Mouse (Mus musculus) heart, postnatal 0 days (tissue): ENCODE data around the gene Akt1. TPM values are rescaled to one million over a fixed set of nuclear protein-coding genes. Genes with fewer than 3 reads are reported as not detected.

ENCODE experiments used
- ATAC-seq: fragments of 200-750 bp; cut with Nextera tagmentation; 2 replicates; pipeline ENCODE4 v1.8.0; 2017; ENCODE audit warnings: low read depth, moderate number of reproducible peaks, moderate library complexity; ENCODE audit not compliant: insufficient read depth
- DNase-seq: peaks from one replicate; pipeline ENCODE4 v3.0.0-alpha.2; 2016; ENCODE audit warnings: low spot score
- H3K27ac ChIP-seq: fragments of 300-500 bp; sonication (generic); 2 replicates; pipeline ENCODE4 v1.5.1; 2014; ENCODE audit warnings: low read depth, mild to moderate bottlenecking
- H3K27me3 ChIP-seq: fragments of 300-500 bp; sonication (generic); 2 replicates; pipeline ENCODE4 v1.6.1; 2014; ENCODE audit warnings: low read length, mixed read lengths; ENCODE audit not compliant: control insufficient read depth, insufficient read depth
- H3K36me3 ChIP-seq: fragments of 300-500 bp; sonication (generic); replicated peaks from 2 replicates; pipeline ENCODE4 v1.6.1; 2014; ENCODE audit warnings: low read length, mixed read lengths; ENCODE audit not compliant: control insufficient read depth, insufficient read depth
- H3K4me1 ChIP-seq: fragments of 300-500 bp; sonication (generic); 2 replicates; pipeline ENCODE4 v1.6.1; 2014; ENCODE audit warnings: antibody characterized with exemption; ENCODE audit not compliant: control insufficient read depth, insufficient read depth
- H3K4me2 ChIP-seq: fragments of 300-500 bp; sonication (generic); 2 replicates; pipeline ENCODE4 v1.6.1; 2014; ENCODE audit warnings: low read depth, mild to moderate bottlenecking, low read length, moderate library complexity
- H3K4me3 ChIP-seq: fragments of 300-500 bp; sonication (generic); 2 replicates; pipeline ENCODE4 v1.5.1; 2014; ENCODE audit warnings: low read depth, low read length
- H3K9ac ChIP-seq: fragments of 300-500 bp; sonication (generic); replicated peaks from 2 replicates; pipeline ENCODE4 v1.6.1; 2014; ENCODE audit warnings: low read depth, low read length, mixed read lengths
- H3K9me3 ChIP-seq: fragments of 300-500 bp; sonication (generic); replicated peaks from 2 replicates; pipeline ENCODE4 v1.6.1; 2016; ENCODE audit warnings: low read length; ENCODE audit not compliant: control insufficient read depth
- CTCF ChIP-seq: IDR thresholded peaks from 2 replicates; pipeline ENCODE4 v1.5.1; 2016; ENCODE audit warnings: antibody characterized with exemption, control low read depth, low read depth
- EP300 ChIP-seq: IDR thresholded peaks from 2 replicates; pipeline ENCODE4 v1.6.1; 2016; ENCODE audit warnings: antibody characterized with exemption, low read depth
- WGBS: fragments of 180-500 bp; shearing (Covaris S2); extraction: QIAGEN DNeasy Blood & Tissue Kit; methylation state at CpG from one replicate; pipeline ENCODE4 v1.1.7; 2014; 5-methylcytosine and 5-hydroxymethylcytosine counted together
- polyA plus RNA-seq: library from polyadenylated mRNA; unstranded; fragments of >200 nt; fragmentation: Nextera tagmentation; extraction: Ambion mirVana; gene quantifications from 2 replicates; pipeline ENCODE4 v1.2.1, GENCODE M21; 2015
- total RNA-seq: library from RNA; depleted of rRNA; stranded (reverse); fragments of >200 nt; gene quantifications from 2 replicates; pipeline ENCODE4 v1.2.3, GENCODE M21; 2014; ENCODE audit warnings: low replicate concordance

Akt1 gene
- total and polyA plus RNA-seq, 2 experiments from 2014 or later: 70.9 to 206 TPM

- 0 out of 2 replicates have a peak, but pooled peaks cover 9% of the 10 kb centered on the region for H3K27me3 ChIP-seq
- no peak for DNase-seq
- no peak for ATAC-seq
- no peak overlapping the region for H3K27ac ChIP-seq
- no peak overlapping the region for H3K4me3 ChIP-seq
- no peak overlapping the region for H3K9ac ChIP-seq
- H3K4me2 ChIP-seq: no peak overlapping the region
- H3K36me3 ChIP-seq: no peaks in the 10 kb centered on the region
- peaks cover 15% of the 10 kb centered on the region for H3K4me1 ChIP-seq
- TF ChIP-seq EP300 (no peak), CTCF (no peak)
- H3K9me3 ChIP-seq: no peaks in the 10 kb centered on the region
- 78% methylated on average over 3 of the region's 3 CpGs for WGBS
Observed at GRCm38 (mm10) chr12:112696806-112697425, 22.2 kb upstream of the Akt1 start.

GRCm38 (mm10) chr12:112694127-112694475 is 19.4 kb upstream of the Akt1 start:
- TF ChIP-seq EP300: no peak
- no peak for TF ChIP-seq CTCF
- WGBS: 76% methylated on average over 10 of the region's 10 CpGs

GRCm38 (mm10) chr12:112693185-112694126 is 18.8 kb upstream of the Akt1 start:
- Histone ChIP-seq H3K4me2 (peak overlapping the region; percentile 92), H3K9me3 (no peaks in the 10 kb centered on the region), H3K36me3 (no peaks in the 10 kb centered on the region), H3K27me3 (no peaks in the 10 kb centered on the region), H3K4me3 (peak overlapping the region; percentile 76), H3K4me1 (peaks cover 15% of the 10 kb centered on the region), H3K9ac (peak overlapping the region; percentile 91), H3K27ac (peak overlapping the region; percentile 90)
- ATAC-seq (peak; percentile 98), DNase-seq (peak; percentile 94)
- 2% methylated on average over 53 of the region's 54 CpGs for WGBS
- TF ChIP-seq EP300 (no peak; the same call in 1 of the 2 replicates), CTCF (no peak)

More at GRCm38 (mm10) chr12:112694127-112694475, 19.4 kb upstream of the Akt1 start:
- H3K27ac ChIP-seq: peak overlapping the region; percentile 90
- peak overlapping the region; percentile 91 for H3K9ac ChIP-seq
- no peak for DNase-seq
- H3K4me2 ChIP-seq: peak overlapping the region; percentile 92
- peaks cover 15% of the 10 kb centered on the region for H3K4me1 ChIP-seq
- H3K27me3 ChIP-seq: no peaks in the 10 kb centered on the region
- no peak for ATAC-seq
- no peaks in the 10 kb centered on the region for H3K9me3 ChIP-seq
- H3K36me3 ChIP-seq: no peaks in the 10 kb centered on the region
- H3K4me3 ChIP-seq: peak overlapping the region; percentile 76; the same call in 1 of the 2 replicates

- no peaks in the 10 kb centered on the region for H3K36me3 ChIP-seq
- H3K27ac ChIP-seq: no peak overlapping the region
- ATAC-seq (no peak), DNase-seq (no peak)
- TF ChIP-seq EP300 (no peak), CTCF (no peak)
- 40% methylated on average over 15 of the region's 15 CpGs for WGBS
- no peak overlapping the region for H3K4me3 ChIP-seq
- no peaks in the 10 kb centered on the region for H3K9me3 ChIP-seq
- H3K4me2 ChIP-seq: no peak overlapping the region
- peaks cover 9% of the 10 kb centered on the region for H3K4me1 ChIP-seq
- no peak overlapping the region for H3K9ac ChIP-seq
- no peaks in the 10 kb centered on the region for H3K27me3 ChIP-seq
Observed at GRCm38 (mm10) chr12:112688458-112688857, 13.8 kb upstream of the Akt1 start.

- ATAC-seq (no peak), DNase-seq (no peak)
- Histone ChIP-seq H3K9ac (no peak overlapping the region), H3K4me3 (no peak overlapping the region), H3K4me1 (peaks cover 5% of the 10 kb centered on the region; the same call in 1 of the 2 replicates), H3K27me3 (peaks cover 8% of the 10 kb centered on the region; the same call in 1 of the 2 replicates), H3K9me3 (no peaks in the 10 kb centered on the region), H3K4me2 (no peak overlapping the region), H3K36me3 (peaks cover 23% of the 10 kb centered on the region; the same call in 1 of the 2 replicates), H3K27ac (no peak overlapping the region)
- WGBS: 52% methylated on average over 7 of the region's 7 CpGs
- TF ChIP-seq EP300 (no peak), CTCF (no peak)
Observed at GRCm38 (mm10) chr12:112683351-112683750, 8.7 kb upstream of the Akt1 start.
